Mouse (Mus musculus) bone marrow macrophage, adult 2 months (primary cell): Measurements from ENCODE around the gene Rnaseh2b.

Experiments used
- CTCF ChIP-seq: IDR thresholded peaks from 2 replicates; pipeline ENCODE4 v1.5.1; 2012; ENCODE audit warnings: low read depth, mild to moderate bottlenecking, low read length, moderate library complexity
- POLR2A ChIP-seq: IDR thresholded peaks from 2 replicates; pipeline ENCODE4 v1.6.1; 2012; ENCODE audit warnings: mild to moderate bottlenecking, low read depth, low read length, borderline replicate concordance

DNA sequence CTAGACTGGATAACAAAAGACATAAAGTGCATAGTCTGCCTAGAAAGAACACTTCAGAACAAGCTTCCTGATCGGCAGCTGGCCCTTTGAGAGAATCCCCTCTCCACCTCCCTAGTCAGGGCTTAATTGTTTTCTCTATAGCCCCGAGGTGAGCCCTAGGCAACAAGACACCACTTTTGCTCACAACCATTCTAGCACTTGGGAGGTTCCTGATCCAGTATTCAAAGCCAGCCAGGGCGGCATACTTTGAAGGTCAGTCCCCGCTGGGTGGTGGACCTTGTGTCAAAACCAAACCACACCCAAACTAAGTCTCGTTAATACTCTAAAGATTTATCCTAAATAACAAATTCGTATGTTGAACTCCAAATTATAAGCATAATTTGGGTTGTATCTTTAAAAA, 39.1 kb downstream of the Rnaseh2b start:
- TF ChIP-seq CTCF (no peak), POLR2A (no peak)
